Mouse (Mus musculus) CD8-positive naive resting alpha-beta T cell, adult 2 months (primary cell): ENCODE data around the gene Rnf10.

Source experiments
- DNase-seq, 2 experiments: peaks; one replicate each; pipeline ENCODE4 v3.0.0; 2022; ENCODE audit warnings: low read depth in 2 of 2, low spot score in 2 of 2

Gene Rnf10

GRCm38 (mm10) chr5:115237803-115238728, 34.6 kb downstream of the Rnf10 start:
- DNase-seq = peak; percentile 86 to 87

- DNase-seq = peak; percentile 81 to 90
These were observed 36.9 kb downstream of the Rnf10 start, which contains the start of gene Pop5 for GRCm38 (mm10) chr5:115235786-115236263. Gene Pop5 (plus strand): TSS chr5:115235836.

- DNase-seq = peak; percentile 26 to 28
These were observed 37.4 kb downstream of the Rnf10 start for GRCm38 (mm10) chr5:115235323-115235771.

DNA sequence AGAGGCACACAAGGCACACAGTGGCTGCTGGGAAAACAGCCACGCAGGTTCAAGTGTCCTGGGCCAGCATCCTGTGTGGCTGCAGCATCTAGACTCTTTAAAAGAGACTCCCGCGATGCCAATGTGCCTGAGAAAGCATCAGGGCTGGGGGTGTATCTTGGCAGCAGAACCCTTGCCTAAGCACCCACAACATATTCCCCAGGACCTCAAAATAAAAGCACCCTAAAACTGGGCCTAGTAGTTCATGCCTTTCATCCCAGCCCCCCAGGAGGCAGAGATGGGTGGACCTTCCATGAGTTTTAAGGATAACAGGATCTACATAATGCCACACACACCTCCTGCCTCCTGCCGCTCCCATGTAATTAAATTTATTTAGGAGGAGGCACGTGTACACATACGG, 38.2 kb downstream of the Rnf10 start:
- DNase-seq = no peak

GRCm38 (mm10) chr5:115233031-115233780, 39.5 kb downstream of the Rnf10 start:
- DNase-seq = no peak

GRCm38 (mm10) chr5:115232516-115232915, 40.2 kb downstream of the Rnf10 start:
- DNase-seq = no peak

- DNase-seq = no peak
These were observed 41.1 kb downstream of the Rnf10 start for GRCm38 (mm10) chr5:115231552-115232120.

- no peak for DNase-seq
These were observed 41.7 kb downstream of the Rnf10 start for GRCm38 (mm10) chr5:115230830-115231551.

GRCm38 (mm10) chr5:115222485-115222884, 50.2 kb downstream of the Rnf10 start:
- no peak for DNase-seq

- no peak for DNase-seq
These were observed 51.6 kb downstream of the Rnf10 start for GRCm38 (mm10) chr5:115220931-115221640.

GRCm38 (mm10) chr5:115217998-115218397, 54.7 kb downstream of the Rnf10 start:
- no peak for DNase-seq

DNA sequence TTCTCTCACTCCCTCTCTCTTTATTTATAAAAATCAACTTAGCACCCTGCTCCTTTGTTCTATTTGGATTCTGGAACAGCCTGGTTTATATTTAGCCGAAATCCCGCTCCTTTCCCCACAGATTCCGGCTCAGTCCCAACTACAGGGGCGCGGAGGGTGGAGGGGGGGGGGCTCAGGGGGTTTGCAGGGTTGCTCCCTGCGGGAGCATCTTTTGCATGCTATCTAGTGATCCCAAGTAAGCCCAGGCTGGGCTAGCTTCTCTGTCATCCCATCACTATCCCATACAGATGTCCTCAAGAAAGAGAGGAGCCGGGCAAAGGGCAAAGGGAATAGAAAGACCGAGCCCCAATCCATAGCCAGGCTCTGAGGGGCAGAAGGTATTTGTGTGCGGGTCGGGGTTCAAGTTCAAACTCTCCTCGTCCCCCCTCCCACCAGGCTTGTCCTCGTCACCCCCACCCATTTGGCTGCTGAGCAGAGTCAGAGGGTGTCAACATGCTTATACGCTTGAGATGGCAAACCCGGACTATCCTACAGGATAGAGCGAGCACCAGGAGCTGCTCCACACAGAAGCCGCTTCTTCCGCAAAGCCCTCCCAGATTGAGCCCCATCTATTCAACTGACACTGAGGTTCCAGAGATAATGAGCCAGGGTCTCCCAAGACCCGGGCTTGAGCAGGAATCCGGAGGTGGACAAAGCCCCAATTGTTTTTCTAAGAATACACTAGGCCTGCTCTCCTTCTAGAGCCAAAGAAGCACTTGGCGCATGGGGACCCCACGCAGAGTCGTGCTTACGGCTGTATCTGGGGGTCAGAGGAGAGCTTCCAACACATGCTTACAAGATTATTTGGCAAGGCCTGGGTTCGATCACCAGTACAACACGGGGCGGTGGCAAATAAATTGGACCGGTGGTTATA, 57.2 kb downstream of the Rnf10 start:
- no peak for DNase-seq

GRCm38 (mm10) chr5:115214864-115215263, 57.8 kb downstream of the Rnf10 start:
- no peak for DNase-seq

DNA sequence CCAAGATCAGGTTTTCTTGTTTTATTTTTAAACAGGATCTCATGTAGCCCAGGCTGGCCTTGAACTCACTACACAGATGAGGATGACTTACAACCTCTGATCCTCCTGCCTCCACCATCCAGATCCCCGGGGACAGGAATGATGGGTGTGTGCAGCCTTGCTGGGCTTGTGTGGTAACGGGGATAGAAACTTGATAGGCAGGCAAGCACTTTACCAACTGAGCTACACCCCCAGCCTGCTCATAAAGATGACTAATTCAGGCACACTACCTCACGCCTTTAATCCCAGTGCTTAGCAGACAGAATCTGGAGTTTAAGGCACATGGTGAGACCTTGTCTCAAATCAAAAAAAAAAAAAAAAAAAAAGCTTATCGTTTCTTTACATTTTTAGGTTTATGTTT, 59.8 kb downstream of the Rnf10 start:
- DNase-seq = no peak

- DNase-seq = no peak
These were observed 60.2 kb downstream of the Rnf10 start for GRCm38 (mm10) chr5:115212451-115212850.

GRCm38 (mm10) chr5:115210380-115210779, 62.3 kb downstream of the Rnf10 start:
- peak; percentile 37 to 58 for DNase-seq

- DNase-seq = no peak
These were observed 64.1 kb downstream of the Rnf10 start for GRCm38 (mm10) chr5:115208601-115209000.

GRCm38 (mm10) chr5:115207892-115208291, 64.8 kb downstream of the Rnf10 start:
- DNase-seq = no peak

GRCm38 (mm10) chr5:115207244-115207643, 65.5 kb downstream of the Rnf10 start:
- DNase-seq = no peak
